Mouse (Mus musculus): ENCODE data around the gene Rnf38. TPM values are rescaled to one million over a fixed set of nuclear protein-coding genes. Genes with fewer than 3 reads are reported as not detected.

Rnf38 gene
- polyA plus RNA-seq, 1 experiment: 54.7 TPM

DNA sequence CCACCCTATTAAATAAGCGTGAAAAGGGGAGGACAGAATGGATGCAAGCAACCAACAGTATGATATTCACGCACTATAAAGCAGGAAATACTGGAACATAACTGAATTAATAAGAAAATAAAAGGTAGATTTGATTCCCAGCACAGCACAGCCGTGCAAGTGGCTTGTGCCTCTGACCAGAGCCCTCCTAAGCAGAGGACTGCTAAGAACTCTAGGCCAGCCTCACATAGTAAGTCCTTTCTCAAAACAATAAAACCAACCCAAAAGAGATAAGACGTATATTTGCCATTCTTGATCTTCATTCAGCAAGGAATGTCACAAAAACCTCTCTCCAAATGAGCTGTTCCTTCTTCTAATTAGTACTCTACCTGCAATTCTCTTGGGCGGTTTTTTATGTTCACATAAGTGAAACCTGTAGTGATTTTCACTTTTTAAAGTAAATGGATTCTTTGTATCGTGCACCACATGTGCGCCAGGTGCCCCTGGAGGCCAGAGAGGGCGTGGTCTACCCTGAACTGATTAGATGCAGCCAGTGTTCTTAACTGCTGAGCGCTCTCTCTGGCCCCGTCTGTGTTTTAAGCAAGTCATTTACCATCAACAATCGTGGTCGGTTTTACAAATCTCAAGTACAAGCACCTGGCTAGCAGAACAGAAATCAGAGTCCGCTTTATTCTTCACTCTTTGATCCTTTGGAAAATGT is 72.4 kb downstream of the Rnf38 start:
- peaks cover 12% of the 10 kb centered on the region for H3K4me1 ChIP-seq (ENCODE audit: control insufficient read depth, insufficient read depth, low read length)
- no peak overlapping the region for H3K27ac ChIP-seq (ENCODE audit: insufficient read depth, low read length)
- no peak for TF ChIP-seq CTCF (IDR thresholded peaks at IDR 0.05; ENCODE audit: borderline replicate concordance, insufficient read depth, low read length)
- no peak for TF ChIP-seq POLR2A (IDR thresholded peaks at IDR 0.05; ENCODE audit: low read depth, low read length)
- no peak overlapping the region for H3K4me3 ChIP-seq (ENCODE audit: insufficient read depth, low read length)

DNA sequence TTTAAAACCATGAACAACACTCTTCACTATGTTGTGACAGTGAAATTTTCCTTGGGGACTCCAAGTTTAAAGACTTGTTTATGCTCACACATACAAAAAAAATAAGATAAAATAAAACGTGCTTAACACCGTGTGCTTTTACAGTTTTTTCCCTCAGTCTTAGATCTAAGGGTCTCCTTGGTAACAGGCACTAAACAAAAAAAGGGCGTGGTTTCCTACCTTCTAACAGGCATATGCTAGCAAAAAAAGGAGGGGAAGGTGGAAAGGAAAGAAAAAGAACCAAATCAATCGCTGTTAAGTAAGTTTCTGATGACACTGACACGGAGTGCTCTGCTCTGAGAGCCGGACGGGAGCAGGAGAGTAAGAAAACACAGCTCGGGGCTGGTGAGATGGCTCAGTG is 73.8 kb downstream of the Rnf38 start:
- no peak overlapping the region for H3K27ac ChIP-seq (ENCODE audit: insufficient read depth, low read length)
- no peak for TF ChIP-seq CTCF (IDR thresholded peaks at IDR 0.05; ENCODE audit: borderline replicate concordance, insufficient read depth, low read length)
- TF ChIP-seq POLR2A (IDR thresholded peaks at IDR 0.05; ENCODE audit: low read depth, low read length): no peak
- H3K4me3 ChIP-seq (ENCODE audit: insufficient read depth, low read length): no peak overlapping the region
- peaks cover 7% of the 10 kb centered on the region for H3K4me1 ChIP-seq (ENCODE audit: control insufficient read depth, insufficient read depth, low read length)

DNA sequence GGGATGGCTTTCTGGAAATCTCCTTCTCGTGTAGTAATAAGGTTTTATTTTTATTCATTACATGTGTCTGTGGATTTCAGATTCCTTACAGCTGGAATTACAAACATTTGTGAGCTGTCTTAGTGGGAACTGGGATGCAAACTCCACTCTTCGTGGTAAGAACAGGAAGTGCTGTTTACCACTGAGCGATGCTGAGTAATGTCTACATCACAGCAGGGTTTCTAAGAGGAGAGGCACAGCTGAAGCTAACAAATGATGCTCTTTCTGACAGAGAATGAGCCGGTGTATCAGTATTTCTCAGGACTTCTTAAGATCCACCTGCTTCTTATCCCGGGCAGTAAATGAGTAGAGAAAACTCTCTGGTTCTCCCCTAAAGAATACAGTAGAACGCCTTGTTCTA is 77.1 kb downstream of the Rnf38 start:
- Histone ChIP-seq H3K4me3 (ENCODE audit: insufficient read depth, low read length) (no peak overlapping the region), H3K4me1 (ENCODE audit: control insufficient read depth, insufficient read depth, low read length) (peaks cover 3% of the 10 kb centered on the region), H3K27ac (ENCODE audit: insufficient read depth, low read length) (peak overlapping the region; percentile 77; the same call in 1 of the 2 replicates)
- TF ChIP-seq POLR2A (IDR thresholded peaks at IDR 0.05; ENCODE audit: low read depth, low read length) (no peak), CTCF (IDR thresholded peaks at IDR 0.05; ENCODE audit: borderline replicate concordance, insufficient read depth, low read length) (no peak)

DNA sequence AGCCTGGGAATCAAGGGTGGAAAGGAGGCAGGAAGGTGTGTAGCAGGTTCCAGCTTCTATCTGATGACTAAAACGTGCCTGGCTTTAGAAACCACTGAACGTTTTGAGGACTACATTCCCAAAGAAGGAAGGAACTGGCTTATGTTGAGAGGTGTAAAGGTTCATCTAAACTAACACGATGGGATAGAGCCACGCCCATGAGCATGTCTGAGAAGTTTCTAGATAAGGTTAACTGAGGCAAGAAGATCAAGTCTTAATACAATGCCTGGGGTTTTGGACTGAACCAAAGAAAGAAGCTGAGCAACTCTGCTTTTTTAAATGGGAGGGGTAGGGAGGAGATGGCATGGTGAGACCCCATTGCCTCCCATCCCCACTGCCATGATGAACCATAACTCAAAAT is 78.7 kb downstream of the Rnf38 start:
- TF ChIP-seq POLR2A (IDR thresholded peaks at IDR 0.05; ENCODE audit: low read depth, low read length): no peak
- TF ChIP-seq CTCF (IDR thresholded peaks at IDR 0.05; ENCODE audit: borderline replicate concordance, insufficient read depth, low read length): no peak
- Histone ChIP-seq H3K27ac (ENCODE audit: insufficient read depth, low read length) (no peak overlapping the region), H3K4me3 (ENCODE audit: insufficient read depth, low read length) (no peak overlapping the region), H3K4me1 (ENCODE audit: control insufficient read depth, insufficient read depth, low read length) (peaks cover 3% of the 10 kb centered on the region)

DNA sequence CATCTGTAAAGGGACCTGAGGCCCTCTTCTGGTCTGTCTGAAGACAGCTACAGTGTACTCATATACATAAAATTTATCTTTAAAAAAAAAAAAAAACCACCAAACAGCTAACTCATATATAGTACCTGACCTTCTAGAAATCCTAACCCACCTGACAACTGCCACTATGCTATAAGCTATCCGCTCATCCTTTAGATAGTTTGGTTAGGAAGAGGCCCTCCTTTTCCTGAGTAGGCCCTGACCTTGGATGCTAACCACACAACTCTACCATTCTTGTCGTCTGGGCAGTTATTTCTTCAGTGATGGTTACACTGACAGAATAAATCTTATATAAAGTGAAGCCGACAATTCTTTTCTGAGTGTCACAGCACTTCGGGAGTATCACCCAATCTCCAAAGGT is 80.7 kb downstream of the Rnf38 start:
- Histone ChIP-seq H3K4me3 (ENCODE audit: insufficient read depth, low read length) (no peak overlapping the region), H3K27ac (ENCODE audit: insufficient read depth, low read length) (no peak overlapping the region), H3K4me1 (ENCODE audit: control insufficient read depth, insufficient read depth, low read length) (peaks cover 3% of the 10 kb centered on the region)
- TF ChIP-seq CTCF (IDR thresholded peaks at IDR 0.05; ENCODE audit: borderline replicate concordance, insufficient read depth, low read length) (no peak), POLR2A (IDR thresholded peaks at IDR 0.05; ENCODE audit: low read depth, low read length) (no peak)

DNA sequence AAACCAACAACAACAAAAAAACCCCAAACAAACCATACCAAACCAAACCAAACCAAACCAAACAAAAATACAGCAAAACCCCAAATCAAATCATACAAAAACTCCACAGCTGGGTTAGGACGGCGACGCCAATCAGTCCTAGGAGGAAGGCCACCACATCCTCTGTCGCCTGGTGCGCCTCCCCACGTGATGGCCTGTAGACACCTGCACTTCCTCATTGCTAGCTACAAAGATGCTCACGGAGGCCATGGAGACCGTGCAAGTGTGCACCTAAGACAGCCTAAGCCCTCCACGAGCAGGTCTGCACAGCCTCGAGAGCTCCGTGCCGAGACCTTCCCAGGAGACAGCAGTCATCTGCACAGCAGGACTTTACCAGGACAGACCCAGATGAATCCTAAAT is 106.8 kb downstream of the Rnf38 start:
- Histone ChIP-seq H3K27ac (ENCODE audit: insufficient read depth, low read length) (no peak overlapping the region), H3K4me3 (ENCODE audit: insufficient read depth, low read length) (no peak overlapping the region), H3K4me1 (ENCODE audit: control insufficient read depth, insufficient read depth, low read length) (no peaks in the 10 kb centered on the region)
- TF ChIP-seq CTCF (IDR thresholded peaks at IDR 0.05; ENCODE audit: borderline replicate concordance, insufficient read depth, low read length) (no peak), POLR2A (IDR thresholded peaks at IDR 0.05; ENCODE audit: low read depth, low read length) (no peak)

DNA sequence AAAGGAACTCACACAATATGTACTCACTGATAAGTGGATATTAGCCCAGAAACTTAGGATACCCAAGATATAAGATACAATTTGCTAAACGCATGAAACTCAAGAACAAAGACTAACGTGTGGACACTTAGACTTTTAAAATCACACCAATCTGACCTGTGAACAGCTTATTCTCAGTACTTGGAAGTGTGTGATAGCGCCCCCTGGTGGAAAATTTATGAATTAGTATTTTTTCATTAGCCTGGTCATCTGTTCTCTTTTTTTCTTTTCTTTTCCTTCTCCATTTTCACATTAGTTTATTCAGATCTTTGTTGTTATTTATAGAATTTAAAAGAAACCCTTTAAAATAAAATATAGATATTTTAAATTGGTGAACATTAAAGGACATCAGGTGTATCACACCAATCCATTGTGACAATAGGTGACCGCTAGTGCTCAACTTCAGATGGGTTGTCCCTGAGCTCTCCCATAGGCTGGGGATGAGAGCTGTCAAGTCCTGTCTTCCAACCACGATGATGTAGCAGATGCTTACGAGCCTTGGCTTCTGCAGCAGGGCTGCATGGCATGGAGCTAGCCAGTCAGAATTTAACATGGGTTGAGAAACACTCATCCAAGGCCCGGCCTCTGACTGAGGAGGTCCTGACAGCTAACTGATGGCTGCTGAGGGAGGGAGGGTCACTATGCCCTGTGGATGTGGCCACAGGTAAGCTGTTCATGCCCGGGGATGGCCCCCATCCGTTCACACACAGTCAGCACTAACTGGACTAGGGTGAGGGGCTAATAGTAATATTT is 114.0 kb downstream of the Rnf38 start:
- TF ChIP-seq POLR2A (IDR thresholded peaks at IDR 0.05; ENCODE audit: low read depth, low read length): no peak
- no peak for TF ChIP-seq CTCF (IDR thresholded peaks at IDR 0.05; ENCODE audit: borderline replicate concordance, insufficient read depth, low read length)
- Histone ChIP-seq H3K4me3 (ENCODE audit: insufficient read depth, low read length) (no peak overlapping the region), H3K27ac (ENCODE audit: insufficient read depth, low read length) (no peak overlapping the region), H3K4me1 (ENCODE audit: control insufficient read depth, insufficient read depth, low read length) (no peaks in the 10 kb centered on the region)

DNA sequence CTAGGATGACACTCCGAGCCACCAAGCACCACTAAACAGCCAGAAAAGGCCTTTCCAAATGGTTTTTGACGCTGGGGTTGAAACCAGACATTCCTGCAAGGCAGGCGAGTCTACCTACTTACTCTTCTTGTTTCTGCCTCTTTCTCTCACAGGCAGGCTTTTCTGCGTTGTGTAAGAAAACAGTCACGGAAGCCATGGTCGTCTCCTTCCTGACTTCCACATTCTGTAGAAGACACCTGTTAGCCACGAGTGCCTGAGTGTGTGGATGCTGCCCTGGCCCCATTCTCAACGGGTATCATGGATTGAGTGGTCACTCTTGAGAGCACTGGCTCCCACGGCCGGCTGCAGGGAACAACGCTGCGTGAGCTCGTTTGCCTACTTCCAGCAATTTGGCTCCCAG is 118.5 kb downstream of the Rnf38 start:
- H3K4me1 ChIP-seq (ENCODE audit: control insufficient read depth, insufficient read depth, low read length): no peaks in the 10 kb centered on the region
- TF ChIP-seq POLR2A (IDR thresholded peaks at IDR 0.05; ENCODE audit: low read depth, low read length) (no peak), CTCF (IDR thresholded peaks at IDR 0.05; ENCODE audit: borderline replicate concordance, insufficient read depth, low read length) (no peak)
- H3K27ac ChIP-seq (ENCODE audit: insufficient read depth, low read length): no peak overlapping the region
- no peak overlapping the region for H3K4me3 ChIP-seq (ENCODE audit: insufficient read depth, low read length)

DNA sequence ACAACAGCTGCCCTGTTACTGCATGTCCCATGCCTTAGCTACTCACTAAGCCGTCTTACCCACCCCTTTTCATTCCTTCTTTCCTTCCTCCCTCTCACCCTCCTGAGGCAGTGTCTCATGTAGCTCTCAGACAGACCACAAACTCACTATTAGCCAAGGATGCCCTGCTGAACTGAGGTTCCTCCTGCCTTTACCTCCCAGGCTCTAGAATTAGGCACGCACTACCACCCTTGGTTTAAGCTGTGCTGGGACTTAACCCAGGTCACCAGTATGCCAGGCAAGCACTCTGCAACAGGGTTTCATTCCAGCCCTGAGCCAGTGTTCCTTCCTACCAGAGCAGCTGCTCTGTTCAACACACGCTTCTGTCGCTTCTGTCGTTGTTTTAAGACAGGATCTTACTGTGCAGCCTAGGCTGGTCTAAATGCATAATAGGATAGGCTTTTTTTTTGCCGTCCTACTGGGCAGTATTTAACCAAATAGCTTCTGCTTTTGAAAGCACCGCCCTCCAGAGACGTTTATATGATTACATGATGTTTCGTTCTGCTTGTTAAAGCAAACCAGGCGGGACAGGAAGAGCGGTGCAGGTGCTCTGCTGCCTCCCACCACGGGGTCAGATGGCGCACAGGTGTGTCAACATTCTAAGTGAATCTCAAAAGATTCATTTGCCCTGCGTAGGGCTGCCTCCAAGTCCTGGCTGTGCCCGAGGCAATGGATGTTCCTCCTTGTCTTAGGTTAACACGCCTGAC is 120.0 kb downstream of the Rnf38 start:
- no peak overlapping the region for H3K4me3 ChIP-seq (ENCODE audit: insufficient read depth, low read length)
- no peak for TF ChIP-seq CTCF (IDR thresholded peaks at IDR 0.05; ENCODE audit: borderline replicate concordance, insufficient read depth, low read length)
- H3K27ac ChIP-seq (ENCODE audit: insufficient read depth, low read length): no peak overlapping the region
- H3K4me1 ChIP-seq (ENCODE audit: control insufficient read depth, insufficient read depth, low read length): no peaks in the 10 kb centered on the region

DNA sequence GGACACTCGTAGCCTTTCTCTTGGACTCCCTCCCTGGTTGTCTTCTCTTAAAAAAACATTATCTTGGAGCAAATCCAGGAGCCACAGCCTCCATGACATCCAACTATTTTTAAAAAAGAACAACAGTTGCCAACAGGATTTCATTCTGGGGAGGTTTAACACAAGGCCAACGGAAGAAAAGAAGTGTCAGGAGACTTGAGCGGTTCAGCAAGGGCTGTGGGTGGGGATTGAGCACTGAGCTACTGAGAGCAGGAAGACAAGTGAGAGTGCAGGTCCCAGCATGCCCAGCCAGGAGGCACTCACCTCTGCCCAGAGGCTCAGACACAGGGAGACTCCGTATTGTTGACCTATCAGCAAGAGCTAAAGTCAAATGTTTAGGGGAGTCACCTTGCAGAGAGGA is 120.8 kb downstream of the Rnf38 start:
- H3K4me1 ChIP-seq (ENCODE audit: control insufficient read depth, insufficient read depth, low read length): no peaks in the 10 kb centered on the region
- H3K4me3 ChIP-seq (ENCODE audit: insufficient read depth, low read length): no peak overlapping the region
- no peak overlapping the region for H3K27ac ChIP-seq (ENCODE audit: insufficient read depth, low read length)
- TF ChIP-seq POLR2A (IDR thresholded peaks at IDR 0.05; ENCODE audit: low read depth, low read length) (no peak), CTCF (IDR thresholded peaks at IDR 0.05; ENCODE audit: borderline replicate concordance, insufficient read depth, low read length) (no peak)
